Mouse (Mus musculus) erythroblast, embryonic 14.5 days (primary cell): ENCODE data around the gene Olfr1294.

Source experiments
- GATA1 ChIP-seq: IDR thresholded peaks from 2 replicates; pipeline ENCODE4 v1.6.1; 2012; ENCODE audit warnings: low read length, inconsistent platforms, mixed read lengths
- TAL1 ChIP-seq: IDR thresholded peaks from 3 replicates; pipeline ENCODE4 v1.6.1; 2012; ENCODE audit warnings: low read length, inconsistent platforms, mixed read lengths

DNA sequence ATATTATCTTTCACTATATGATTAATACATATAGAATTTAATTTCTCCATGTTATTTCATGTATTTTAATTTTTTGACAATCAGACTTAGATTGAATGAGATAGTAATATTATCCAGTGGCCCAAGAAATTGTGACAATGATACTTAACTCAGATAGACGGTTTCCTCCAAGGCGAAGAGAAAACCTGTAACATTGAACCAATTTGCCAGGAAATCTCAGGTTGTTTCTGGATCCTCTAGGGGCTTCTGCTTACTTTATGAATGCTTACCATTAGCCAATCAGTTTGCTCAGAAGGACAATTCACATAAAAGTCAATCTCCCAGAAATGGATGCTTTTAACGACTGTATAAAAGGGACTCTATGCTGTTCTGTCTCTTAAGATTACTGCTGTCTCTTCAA lies 43.2 kb downstream of the Olfr1294 start, which contains the start of gene Olfr1291-ps1:
- no peak for TF ChIP-seq TAL1
- no peak for TF ChIP-seq GATA1
